Mouse (Mus musculus): ENCODE results near the gene Elmod3. TPM values are rescaled to one million over a fixed set of nuclear protein-coding genes. Genes with fewer than 3 reads are reported as not detected.

The Elmod3 gene
- total RNA-seq (2023) = 1 to 10 TPM; 5.4 to 6.1 TPM

GRCm38 (mm10) chr6:72597956-72598753, at the start of gene Elmod3, which contains the start of gene Retsat:
Gene Elmod3, minus strand, starts transcription at chr6:72598413.
Gene Retsat, plus strand, starts transcription at chr6:72598475.

GRCm38 (mm10) chr6:72616643-72617288, 18.6 kb upstream of the Elmod3 start, which contains the start of gene Tgoln1:
Gene Tgoln1, minus strand, starts transcription at chr6:72617000.

GRCm38 (mm10) chr6:72544283-72544987, 53.8 kb downstream of the Elmod3 start, which contains the start of gene Capg:
Gene Capg, plus strand, starts transcription at chr6:72544391.

DNA sequence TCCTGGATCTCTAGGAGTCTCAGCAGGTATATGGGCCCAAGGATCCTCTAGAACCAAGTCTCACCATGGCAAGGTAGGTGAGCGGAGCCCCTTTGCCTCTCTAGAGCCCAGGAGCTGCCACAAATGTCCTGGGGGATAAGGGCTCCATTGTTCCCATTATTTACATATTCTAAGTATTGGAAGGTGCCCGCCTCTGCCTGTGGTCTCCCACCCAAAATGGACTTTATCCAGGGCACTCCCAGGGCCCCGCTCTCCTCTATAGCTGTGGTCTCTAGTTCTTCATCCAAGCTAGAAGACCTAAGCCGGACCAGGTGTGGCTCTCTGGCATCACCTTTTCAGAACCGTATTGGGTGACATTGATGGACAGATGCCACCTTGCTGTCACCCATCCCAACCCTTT, 76.6 kb downstream of the Elmod3 start, which contains the start of gene Sh2d6:
Gene Sh2d6, minus strand, starts transcription at position 101 of the 400 bp plus-strand sequence.

Other genes starting within 250 kb of the Elmod3 start
- gene Tmem150a, start 243.0 kb downstream of the Elmod3 start, total RNA-seq (2023) = 1 to 10 TPM; 1.7 to 2.0 TPM
- gene Rnf181, start 231.5 kb downstream of the Elmod3 start, total RNA-seq (2023) = 10 to 100 TPM; 57.2 to 63.8 TPM
- 10 to 100 TPM; 33.8 to 48.2 TPM for gene Vamp5, start 217.9 kb downstream of the Elmod3 start, total RNA-seq (2023)
- gene Vamp8, start 207.7 kb downstream of the Elmod3 start, total RNA-seq (2023) = 100 to 1,000 TPM; 204 to 207 TPM
- gene Ggcx, start 184.1 kb downstream of the Elmod3 start, total RNA-seq (2023) = 1 to 10 TPM; 5.2 to 9.4 TPM
- 10 to 100 TPM; 95.0 to 97.2 TPM for gene Mat2a, start 158.9 kb downstream of the Elmod3 start, total RNA-seq (2023)
- not detected for gene Sh2d6, start 76.7 kb downstream of the Elmod3 start, total RNA-seq (2023)
- 100 to 1,000 TPM; 319 to 351 TPM for gene Capg, start 54.0 kb downstream of the Elmod3 start, total RNA-seq (2023)
- gene Retsat, start 62 bp upstream of the Elmod3 start, total RNA-seq (2023) = 10 to 100 TPM; 16.2 to 18.3 TPM
- 10 to 100 TPM; 93.4 to 96.6 TPM for gene Tgoln1, start 18.6 kb upstream of the Elmod3 start, total RNA-seq (2023)
- under 1 TPM; 0.13 to 0.33 TPM for gene Tcf7l1, start 190.8 kb upstream of the Elmod3 start, total RNA-seq (2023)